Mouse (Mus musculus) left cerebral cortex, adult 9 months (tissue): Measurements from ENCODE around the gene Troap.

ENCODE experiments used
- DNase-seq, 2 experiments: peaks; one replicate each; pipeline ENCODE4 v3.0.0; 2022; ENCODE audit warnings: low spot score in 2 of 2

Troap gene

DNA sequence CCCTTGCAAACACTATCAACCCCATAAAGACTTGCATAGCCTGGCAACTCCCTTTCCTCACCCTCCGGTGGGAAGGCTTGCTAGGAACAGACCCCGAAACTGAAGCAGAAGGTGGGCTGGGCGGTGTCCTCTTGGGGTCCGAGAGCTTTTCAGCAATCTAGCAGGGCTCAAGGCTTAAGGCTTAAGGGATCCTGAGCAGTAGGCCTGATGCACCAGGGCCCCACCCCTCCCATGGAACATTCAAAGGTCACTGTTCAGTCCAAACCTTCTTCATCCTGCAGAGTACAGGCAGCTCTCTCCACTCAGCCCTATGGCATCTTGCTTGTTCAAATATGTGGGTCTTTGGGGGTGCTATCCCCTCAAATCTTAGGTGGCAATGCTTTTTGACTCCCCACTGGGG is 11.6 kb downstream of the Troap start:
- no peak for DNase-seq

DNA sequence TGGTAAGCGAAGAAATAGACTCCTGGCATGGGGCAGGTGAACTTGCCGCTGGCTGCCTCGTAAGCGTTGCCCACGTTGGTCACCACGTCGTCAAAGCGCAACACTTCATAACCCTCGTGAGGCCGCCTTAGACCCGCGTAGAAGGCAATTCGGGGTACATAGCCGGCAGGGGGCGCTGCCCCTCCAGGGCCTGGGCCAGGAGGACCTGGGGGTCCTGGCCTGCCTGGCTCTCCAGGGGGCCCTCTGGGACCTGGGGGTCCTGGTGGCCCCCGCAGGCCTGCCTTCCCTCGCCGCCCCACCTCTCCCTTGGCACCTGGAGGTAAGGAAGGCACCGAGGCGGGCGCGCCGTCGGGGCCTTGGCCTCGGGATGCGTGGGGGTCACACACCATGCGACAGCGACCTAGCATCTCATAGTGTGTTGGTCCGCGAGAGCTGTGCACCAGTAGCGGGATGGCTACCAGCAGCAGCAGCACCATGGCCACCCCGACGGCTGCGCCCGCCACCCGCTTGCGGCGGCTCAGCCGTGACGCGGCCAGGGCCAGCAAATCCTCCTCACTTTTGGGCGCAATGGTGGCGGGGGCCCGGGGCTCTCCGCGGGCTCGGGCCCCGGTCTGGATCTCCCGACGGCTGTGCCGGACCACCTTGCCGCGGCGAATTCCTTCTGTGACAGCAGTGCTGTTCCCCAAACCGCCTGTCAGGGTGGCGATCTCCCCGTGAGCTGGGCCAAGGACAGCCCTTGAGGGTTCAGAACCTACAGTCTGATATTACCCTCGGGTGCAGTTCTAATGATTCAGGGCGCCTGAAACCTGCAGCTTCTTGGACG is 13.1 kb downstream of the Troap start, which contains the start of gene C1ql4:
Gene C1ql4 (minus strand): TSS at position 565 of the 823 bp plus-strand sequence.
- DNase-seq = no peak

DNA sequence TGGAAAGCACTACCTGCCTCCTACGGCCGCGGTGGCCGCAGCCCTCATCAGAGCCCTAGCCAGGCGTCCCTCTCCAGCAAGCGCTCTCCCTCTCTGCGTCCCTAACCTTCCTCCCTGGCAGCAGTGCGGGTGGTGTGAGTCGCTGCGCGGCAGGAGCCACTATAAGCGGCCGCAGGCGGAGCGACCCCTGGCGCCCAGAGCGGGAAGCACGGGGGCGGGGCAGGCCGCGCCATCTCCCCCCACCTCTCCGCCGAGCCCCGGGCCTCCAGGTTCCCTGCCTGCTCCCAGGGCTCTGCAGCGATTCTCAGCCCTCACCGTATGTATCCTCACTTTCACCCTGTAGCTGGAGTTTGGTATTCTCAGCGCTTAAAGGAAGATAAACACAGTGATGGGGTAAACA is 13.9 kb downstream of the Troap start:
- DNase-seq = peak in 1 of 2 experiments; percentile 28

DNA sequence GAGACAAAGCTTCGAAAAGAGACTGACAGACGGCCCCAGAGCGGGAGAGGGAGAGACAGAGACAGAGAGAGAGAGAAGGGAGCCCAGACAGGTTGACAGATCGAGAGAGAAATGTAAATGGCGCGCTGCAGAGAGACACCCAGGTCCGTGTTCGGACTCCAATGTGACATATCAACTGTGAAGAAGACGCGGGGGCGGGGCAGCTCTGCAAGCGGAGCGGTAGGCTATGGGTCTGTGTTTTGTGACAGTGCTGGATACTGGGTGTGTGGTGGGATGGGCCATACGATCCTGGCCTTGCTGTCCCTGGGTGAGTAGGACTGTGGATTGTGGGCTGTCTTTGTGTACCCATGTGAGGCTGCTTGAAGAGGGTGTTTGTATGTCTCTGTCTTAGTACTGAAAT is 14.7 kb downstream of the Troap start:
- DNase-seq = no peak

GRCm38 (mm10) chr15:99092870-99093269 is 18.5 kb downstream of the Troap start, which contains the start of gene Dnajc22:
Dnajc22 (plus strand) TSS chr15:99093170.
- no peak for DNase-seq

DNA sequence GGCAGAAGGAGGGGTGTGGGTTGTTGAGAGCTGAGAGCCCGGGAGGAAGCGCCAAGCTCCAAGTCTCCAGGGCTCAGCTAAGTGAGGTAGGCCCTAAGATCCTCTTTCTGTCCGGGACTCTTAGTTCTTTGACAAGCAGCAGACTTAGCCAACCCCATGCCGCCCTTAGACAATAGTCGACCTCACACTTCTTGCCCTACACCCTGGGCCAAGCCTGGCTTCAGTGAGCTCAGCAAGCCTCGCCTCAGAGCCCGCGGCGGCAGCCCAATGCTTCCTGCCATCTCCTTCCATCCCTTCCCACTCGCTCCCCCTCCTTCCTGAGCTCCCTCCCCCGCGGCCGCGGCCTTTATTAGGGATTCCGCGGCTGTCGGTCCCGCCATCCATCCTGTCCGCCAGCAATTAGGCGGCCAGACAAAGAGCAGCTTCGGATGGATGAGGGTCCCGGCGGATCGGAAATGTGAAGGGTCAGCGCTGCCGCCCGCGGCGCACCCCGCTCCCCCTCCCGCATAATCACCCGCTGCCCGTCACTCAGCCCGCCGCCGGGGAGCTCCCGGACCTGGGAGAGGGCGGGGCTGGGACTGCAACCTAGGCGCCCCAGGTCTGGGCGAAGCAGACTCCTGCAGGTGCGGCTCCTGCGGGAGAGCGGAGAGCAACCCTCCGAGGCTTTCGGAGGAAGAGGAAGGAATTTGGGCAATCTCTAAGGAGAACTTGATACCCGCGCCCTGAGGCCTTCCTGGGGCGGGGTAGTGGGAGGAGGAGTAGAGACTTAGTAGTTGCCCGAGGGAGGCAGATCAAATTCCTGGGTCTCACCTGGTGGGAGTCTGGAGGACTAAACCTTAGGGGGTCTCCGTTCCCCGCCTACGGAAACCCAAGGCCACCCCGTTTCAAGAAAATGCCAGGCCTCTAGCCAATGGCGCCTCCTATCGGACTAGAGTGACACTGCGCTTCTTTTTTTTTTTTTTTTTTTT is 19.2 kb downstream of the Troap start:
- DNase-seq = no peak

- DNase-seq = no peak
These were observed 20.4 kb downstream of the Troap start for GRCm38 (mm10) chr15:99094631-99095270.

GRCm38 (mm10) chr15:99095356-99095755 is 21.0 kb downstream of the Troap start:
- no peak for DNase-seq

GRCm38 (mm10) chr15:99096061-99096793 is 21.9 kb downstream of the Troap start:
- DNase-seq = no peak

GRCm38 (mm10) chr15:99096831-99097500 is 22.6 kb downstream of the Troap start:
- DNase-seq = no peak

DNA sequence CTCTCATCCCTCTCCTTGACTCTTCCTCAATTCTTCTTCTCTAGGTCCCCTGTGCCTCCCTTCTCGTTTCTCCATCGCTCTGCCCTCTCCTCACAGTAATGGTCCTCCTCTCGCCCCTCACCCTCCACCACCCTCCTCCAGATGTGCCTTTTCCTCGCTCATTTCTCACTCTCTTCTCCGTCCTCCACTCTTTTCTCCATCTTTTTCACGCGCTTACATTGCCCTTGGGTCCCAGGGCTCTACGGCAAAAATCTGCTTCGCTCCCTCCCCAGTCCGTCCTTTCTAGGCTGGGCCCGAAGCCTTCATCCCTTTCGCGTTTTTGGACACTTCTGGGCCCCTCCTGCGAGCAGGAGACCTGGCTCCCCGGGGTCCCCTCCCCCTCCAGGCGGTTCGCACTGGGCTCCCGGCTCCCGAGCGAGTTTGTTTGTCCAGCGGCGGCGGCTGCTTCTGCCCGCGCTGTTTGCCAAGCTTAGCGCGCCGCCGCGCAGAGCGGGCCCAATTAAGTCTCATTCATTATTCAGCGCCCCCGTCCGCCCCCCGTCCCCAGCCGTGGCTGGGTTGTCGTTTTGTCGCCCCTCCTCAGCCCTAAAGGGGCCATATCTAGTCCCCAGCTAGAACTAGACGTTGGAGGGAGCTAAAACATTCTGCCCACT is 23.6 kb downstream of the Troap start:
- DNase-seq = no peak

DNA sequence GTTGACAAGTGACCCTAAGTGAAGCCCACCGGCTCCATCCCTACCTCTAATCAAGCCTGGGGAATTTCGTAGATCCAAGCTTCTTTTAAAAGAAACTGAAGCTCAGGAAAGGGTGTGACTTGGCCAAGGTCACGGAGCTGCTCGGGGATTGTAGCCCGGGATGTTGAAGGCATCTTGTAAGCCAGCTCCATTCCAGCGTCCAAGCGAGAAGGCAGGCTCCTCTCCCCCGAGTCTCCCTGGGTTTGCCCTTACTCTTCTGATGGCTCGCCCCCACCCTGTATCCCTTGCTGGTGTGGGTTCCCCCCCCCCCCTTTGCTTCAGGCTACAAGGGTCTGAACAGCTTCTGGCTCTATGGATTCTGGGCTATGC is 24.1 kb downstream of the Troap start:
- DNase-seq = no peak

DNA sequence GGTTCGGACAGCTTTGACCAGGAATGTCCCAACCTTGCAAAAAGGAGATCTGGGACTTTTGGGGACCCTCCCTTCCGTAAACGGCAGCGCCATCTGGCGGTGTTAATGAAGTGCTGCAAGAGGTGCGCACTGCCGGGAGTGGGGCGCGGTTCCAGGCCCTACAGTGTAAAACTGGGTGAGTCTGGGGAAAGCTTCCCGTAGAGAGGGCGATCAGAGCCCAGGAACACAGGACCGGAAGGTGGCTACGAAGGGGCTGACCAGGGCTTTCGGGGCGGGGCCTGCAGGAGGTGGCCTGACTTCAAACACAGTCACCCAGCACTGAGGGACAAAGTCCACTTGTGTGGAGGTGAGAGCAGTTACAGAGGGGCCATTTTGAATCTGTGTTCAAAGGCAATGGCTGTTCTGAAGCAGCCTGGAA is 24.8 kb downstream of the Troap start:
- no peak for DNase-seq

DNA sequence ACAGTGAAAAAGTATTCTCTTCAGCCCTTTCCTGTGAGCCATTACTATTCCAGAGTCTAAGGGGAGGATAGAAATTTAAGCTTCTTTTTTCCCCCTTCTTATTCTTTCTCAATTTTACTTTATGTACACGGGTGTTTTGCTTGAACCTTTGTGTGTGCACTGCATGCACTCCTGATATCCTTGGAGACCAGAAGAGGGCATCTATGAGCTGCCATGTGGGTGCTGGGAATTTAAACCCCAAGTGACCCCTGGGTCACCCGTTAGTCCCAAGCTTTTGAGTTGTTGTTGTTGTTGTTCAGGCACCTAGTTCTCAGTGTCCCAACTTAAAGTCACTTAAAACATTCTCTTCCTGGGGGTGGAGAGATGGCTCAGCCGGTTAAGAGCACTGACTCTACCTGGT is 25.6 kb downstream of the Troap start:
- DNase-seq = no peak

GRCm38 (mm10) chr15:99105238-99105637 is 30.9 kb downstream of the Troap start:
- no peak for DNase-seq

DNA sequence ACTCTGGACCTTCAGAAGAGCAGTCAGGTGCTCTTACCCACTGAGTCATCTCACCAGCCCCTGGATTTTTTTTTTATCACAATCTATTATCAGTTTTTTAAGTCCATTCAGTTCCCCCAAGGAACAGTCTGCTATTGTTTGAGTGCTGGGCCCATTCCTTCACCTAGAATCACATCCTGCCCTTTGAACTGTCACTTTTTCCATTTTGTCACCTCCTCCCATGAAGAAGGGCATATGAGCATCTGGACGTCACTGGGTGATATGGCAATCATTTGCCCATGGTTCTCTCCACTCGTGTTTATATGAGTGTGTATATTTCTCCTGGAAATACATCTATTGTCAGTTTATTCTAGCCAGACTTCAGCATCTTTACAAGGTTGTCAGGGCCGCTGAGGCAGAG is 33.5 kb downstream of the Troap start:
- no peak for DNase-seq

DNA sequence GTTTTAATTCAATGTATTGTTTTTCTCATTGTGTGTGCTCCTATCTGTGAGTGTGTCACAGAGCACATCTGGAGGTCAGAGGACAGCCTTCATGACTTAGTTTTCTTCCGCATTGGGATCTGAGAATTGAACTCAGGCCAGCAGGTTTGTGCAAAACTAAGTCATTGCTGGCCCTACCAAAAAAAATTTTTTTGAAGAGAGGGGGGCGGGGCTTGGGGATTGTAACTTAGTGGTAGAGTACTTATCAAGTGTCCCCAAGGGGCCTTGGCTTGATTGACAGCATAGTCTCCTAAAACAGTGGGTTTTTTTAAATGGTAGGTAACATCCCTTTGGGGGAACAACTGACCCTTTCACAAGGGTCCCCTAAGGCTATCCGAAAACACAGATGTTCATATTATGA is 36.8 kb downstream of the Troap start:
- no peak for DNase-seq

- no peak for DNase-seq
These were observed 37.4 kb downstream of the Troap start for GRCm38 (mm10) chr15:99111809-99112208.

- DNase-seq = no peak
These were observed 38.5 kb downstream of the Troap start for GRCm38 (mm10) chr15:99112843-99113395.

GRCm38 (mm10) chr15:99113396-99113975 is 39.1 kb downstream of the Troap start:
- DNase-seq = no peak
